Mouse (Mus musculus): Measurements from ENCODE around the gene Itpr3. TPM values are rescaled to one million over a fixed set of nuclear protein-coding genes. Genes with fewer than 3 reads are reported as not detected.

The Itpr3 gene
- polyA plus RNA-seq, 2 experiments: 5.1 to 12.4 TPM

- Histone ChIP-seq H3K9me3 (ENCODE audit: control insufficient read depth, low read length) (no peaks in the 10 kb centered on the region), H3K9ac (ENCODE audit: low read depth, low read length, severe bottlenecking) (peak overlapping the region; percentile 16; the same call in 1 of the 2 replicates), H3K36me3 (ENCODE audit: control insufficient read depth, insufficient read depth, low read length) (no peaks in the 10 kb centered on the region), H3K27ac (replicated peaks; ENCODE audit: low read depth, low read length) (no peak overlapping the region), H3K4me1 (ENCODE audit: control insufficient read depth, insufficient read depth, low read length) (peaks cover 39% of the 10 kb centered on the region), H3K4me2 (replicated peaks; ENCODE audit: low read depth, low read length, severe bottlenecking) (no peak overlapping the region), H3K4me3 (replicated peaks; ENCODE audit: low read length) (no peak overlapping the region), H3K27me3 (ENCODE audit: control insufficient read depth, insufficient read depth, low read length) (no peaks in the 10 kb centered on the region)
- ATAC-seq (ENCODE audit: low FRiP score, low read depth) (no peak; the same call in 1 of the 2 replicates), DNase-seq (ENCODE audit: low spot score) (peak; percentile 34)
- WGBS: 24% methylated on average over 17 of the region's 18 CpGs
- no peak for TF ChIP-seq POLR2A (IDR thresholded peaks at IDR 0.05; ENCODE audit: borderline replicate concordance, extremely low read depth, insufficient read depth, insufficient read length)
Observed at GRCm38 (mm10) chr17:27038335-27039050, 18.6 kb upstream of the Itpr3 start.

DNA sequence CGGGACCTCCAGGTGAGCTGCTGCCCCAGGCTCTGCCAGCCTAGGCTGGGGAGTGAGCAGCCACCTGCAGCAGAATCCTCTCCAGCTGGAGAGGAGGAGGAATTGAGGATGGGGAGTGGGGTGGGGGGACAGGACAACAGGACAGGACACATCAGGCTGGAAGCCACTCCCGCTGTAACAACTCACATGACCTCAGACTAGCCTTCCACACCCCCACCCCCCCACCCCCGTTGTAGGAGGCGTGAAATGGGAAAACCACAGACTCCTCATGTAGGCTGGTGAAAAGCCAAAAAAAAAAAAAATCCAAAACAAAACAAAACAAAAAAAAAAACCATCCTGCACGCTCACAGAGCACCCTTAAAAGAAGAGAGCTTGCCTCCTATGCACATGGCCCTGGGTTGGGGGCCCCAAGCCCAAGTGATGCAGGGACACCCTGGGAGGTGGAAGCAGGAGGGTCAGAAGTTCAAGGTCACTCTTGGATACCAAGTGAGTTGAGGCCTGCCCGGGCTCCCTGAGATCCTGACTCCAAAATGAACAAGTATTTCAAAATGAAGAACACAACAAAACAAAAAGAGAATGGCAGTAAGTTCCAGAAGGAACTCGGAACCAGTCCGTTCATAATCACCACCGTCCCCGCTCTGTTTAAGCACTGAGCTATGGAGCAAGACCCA lies 17.5 kb upstream of the Itpr3 start:
- Histone ChIP-seq H3K9ac (ENCODE audit: low read depth, low read length, severe bottlenecking) (0 out of 2 replicates have a peak overlapping the region, but pooled peaks have one; percentile 16), H3K27ac (replicated peaks; ENCODE audit: low read depth, low read length) (peak overlapping the region; percentile 67)

DNA sequence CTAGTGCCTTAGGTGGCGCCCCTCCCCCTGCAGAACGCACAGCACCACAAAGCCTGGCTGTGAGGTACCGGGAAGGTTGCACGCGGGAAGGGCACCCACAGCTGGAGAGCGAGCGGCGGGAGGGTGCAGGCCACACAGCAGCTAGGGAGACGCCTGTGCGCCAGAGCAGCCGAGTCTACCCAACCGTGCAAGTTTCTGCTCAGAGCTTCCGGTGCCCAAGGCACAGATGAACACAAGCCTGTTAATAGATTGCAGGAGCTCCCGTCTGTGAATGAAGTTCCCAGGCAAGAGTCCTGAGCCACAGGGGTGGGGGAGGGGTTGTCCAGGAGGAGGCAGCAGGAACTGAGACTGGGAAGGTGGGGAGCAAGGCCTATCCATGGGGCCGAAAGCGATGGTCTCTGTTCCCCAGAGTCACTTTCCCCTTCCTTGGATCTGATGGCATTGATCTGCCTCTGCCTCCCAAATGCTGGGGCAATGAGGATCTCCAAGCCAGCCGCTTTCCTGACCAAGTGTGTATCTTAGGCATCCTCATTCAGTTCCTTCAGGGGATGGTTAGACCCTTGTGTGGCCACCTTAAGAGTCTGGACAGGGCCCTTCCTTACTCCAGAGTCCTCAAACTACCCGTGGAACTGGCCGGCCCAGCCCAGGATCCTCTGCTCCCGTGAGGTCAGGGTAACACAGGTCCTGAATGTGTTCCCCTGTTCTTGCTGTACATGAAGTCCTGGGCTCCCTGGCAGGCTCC lies 16.6 kb upstream of the Itpr3 start:
- TF ChIP-seq POLR2A (IDR thresholded peaks at IDR 0.05; ENCODE audit: borderline replicate concordance, extremely low read depth, insufficient read depth, insufficient read length): no peak
- H3K9me3 ChIP-seq (ENCODE audit: control insufficient read depth, low read length): no peaks in the 10 kb centered on the region
- ATAC-seq (ENCODE audit: low FRiP score, low read depth) (no peak), DNase-seq (ENCODE audit: low spot score) (no peak)
- H3K9ac ChIP-seq (ENCODE audit: low read depth, low read length, severe bottlenecking): 0 out of 2 replicates have a peak overlapping the region, but pooled peaks have one; percentile 34
- peaks cover 39% of the 10 kb centered on the region for H3K4me1 ChIP-seq (ENCODE audit: control insufficient read depth, insufficient read depth, low read length)
- no peak overlapping the region for H3K4me3 ChIP-seq (replicated peaks; ENCODE audit: low read length)
- H3K4me2 ChIP-seq (replicated peaks; ENCODE audit: low read depth, low read length, severe bottlenecking): peak overlapping the region; percentile 32; the same call in 1 of the 2 replicates
- WGBS: 11% methylated on average over 20 of the region's 20 CpGs
- peak overlapping the region; percentile 67 for H3K27ac ChIP-seq (replicated peaks; ENCODE audit: low read depth, low read length)
- H3K36me3 ChIP-seq (ENCODE audit: control insufficient read depth, insufficient read depth, low read length): no peaks in the 10 kb centered on the region
- H3K27me3 ChIP-seq (ENCODE audit: control insufficient read depth, insufficient read depth, low read length): no peaks in the 10 kb centered on the region

More for the DNA sequence above, 17.5 kb upstream of the Itpr3 start:
- Histone ChIP-seq H3K27me3 (ENCODE audit: control insufficient read depth, insufficient read depth, low read length) (no peaks in the 10 kb centered on the region), H3K36me3 (ENCODE audit: control insufficient read depth, insufficient read depth, low read length) (no peaks in the 10 kb centered on the region), H3K9me3 (ENCODE audit: control insufficient read depth, low read length) (no peaks in the 10 kb centered on the region), H3K4me3 (replicated peaks; ENCODE audit: low read length) (no peak overlapping the region), H3K4me1 (ENCODE audit: control insufficient read depth, insufficient read depth, low read length) (peaks cover 39% of the 10 kb centered on the region), H3K4me2 (replicated peaks; ENCODE audit: low read depth, low read length, severe bottlenecking) (peak overlapping the region; percentile 32; the same call in 1 of the 2 replicates)
- no peak for DNase-seq (ENCODE audit: low spot score)
- 60% methylated on average over 10 of the region's 10 CpGs for WGBS
- ATAC-seq (ENCODE audit: low FRiP score, low read depth): no peak
- TF ChIP-seq POLR2A (IDR thresholded peaks at IDR 0.05; ENCODE audit: borderline replicate concordance, extremely low read depth, insufficient read depth, insufficient read length): no peak

DNA sequence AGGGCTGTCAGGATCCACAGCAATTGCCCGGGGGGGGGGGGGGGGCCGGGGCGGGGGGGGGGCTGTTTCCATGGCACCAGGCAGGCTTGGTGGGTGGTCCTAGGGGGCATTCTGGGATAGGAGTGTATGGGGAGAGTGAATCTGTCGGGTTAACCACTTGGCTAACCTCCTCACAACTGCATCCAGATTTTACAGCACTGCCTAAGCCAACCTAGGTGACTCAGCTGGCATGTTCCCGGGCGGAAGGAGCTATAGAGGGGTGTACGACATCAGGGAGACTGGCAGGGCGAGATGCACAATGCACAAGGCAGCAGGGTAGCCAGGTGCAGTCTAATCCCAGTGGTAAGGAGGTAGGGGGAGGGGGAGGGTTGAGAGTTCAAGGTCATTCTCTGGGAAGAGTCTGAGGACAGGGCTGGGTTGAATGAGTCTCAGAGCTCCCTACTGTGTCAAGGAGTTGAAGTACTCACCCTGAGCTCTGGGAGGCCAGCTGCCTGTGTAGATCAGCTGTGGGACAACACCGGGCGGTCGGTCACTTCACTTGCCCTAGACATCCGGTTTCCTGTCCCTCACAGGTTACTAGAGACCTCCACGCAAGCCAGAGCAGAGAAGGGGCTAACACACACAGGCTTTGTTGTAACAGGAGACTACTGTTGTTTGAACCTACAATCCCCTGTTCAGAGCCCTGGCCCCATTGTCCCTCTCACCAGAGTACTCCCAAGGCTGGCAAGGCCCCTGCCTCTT lies 15.9 kb upstream of the Itpr3 start:
- H3K4me1 ChIP-seq (ENCODE audit: control insufficient read depth, insufficient read depth, low read length): peaks cover 39% of the 10 kb centered on the region
- no peak for DNase-seq (ENCODE audit: low spot score)
- no peak overlapping the region for H3K4me2 ChIP-seq (replicated peaks; ENCODE audit: low read depth, low read length, severe bottlenecking)
- H3K9me3 ChIP-seq (ENCODE audit: control insufficient read depth, low read length): no peaks in the 10 kb centered on the region
- no peak for TF ChIP-seq POLR2A (IDR thresholded peaks at IDR 0.05; ENCODE audit: borderline replicate concordance, extremely low read depth, insufficient read depth, insufficient read length)
- no peak overlapping the region for H3K27ac ChIP-seq (replicated peaks; ENCODE audit: low read depth, low read length)
- H3K4me3 ChIP-seq (replicated peaks; ENCODE audit: low read length): no peak overlapping the region
- ATAC-seq (ENCODE audit: low FRiP score, low read depth): no peak
- 43% methylated on average over 10 of the region's 13 CpGs for WGBS
- no peaks in the 10 kb centered on the region for H3K36me3 ChIP-seq (ENCODE audit: control insufficient read depth, insufficient read depth, low read length)
- 0 out of 2 replicates have a peak overlapping the region, but pooled peaks have one; percentile 34 for H3K9ac ChIP-seq (ENCODE audit: low read depth, low read length, severe bottlenecking)
- no peaks in the 10 kb centered on the region for H3K27me3 ChIP-seq (ENCODE audit: control insufficient read depth, insufficient read depth, low read length)

DNA sequence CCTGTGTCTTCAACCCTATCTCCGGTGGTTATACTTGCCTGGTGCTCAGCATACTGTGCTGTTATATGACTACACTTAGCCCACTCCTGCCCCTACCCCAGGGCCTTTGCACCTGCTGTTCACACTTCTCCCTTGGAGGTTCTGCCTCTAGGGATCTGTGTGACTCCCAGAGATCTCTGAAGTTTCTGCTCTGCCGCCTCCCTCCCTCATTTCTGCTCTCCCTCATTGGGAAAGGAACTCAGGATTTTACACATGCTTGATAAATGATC lies 15.4 kb upstream of the Itpr3 start:
- no peaks in the 10 kb centered on the region for H3K9me3 ChIP-seq (ENCODE audit: control insufficient read depth, low read length)
- peaks cover 39% of the 10 kb centered on the region for H3K4me1 ChIP-seq (ENCODE audit: control insufficient read depth, insufficient read depth, low read length)
- TF ChIP-seq POLR2A (IDR thresholded peaks at IDR 0.05; ENCODE audit: borderline replicate concordance, extremely low read depth, insufficient read depth, insufficient read length): no peak
- no peak overlapping the region for H3K9ac ChIP-seq (ENCODE audit: low read depth, low read length, severe bottlenecking)
- DNase-seq (ENCODE audit: low spot score) (no peak), ATAC-seq (ENCODE audit: low FRiP score, low read depth) (no peak)
- H3K27me3 ChIP-seq (ENCODE audit: control insufficient read depth, insufficient read depth, low read length): no peaks in the 10 kb centered on the region
- H3K36me3 ChIP-seq (ENCODE audit: control insufficient read depth, insufficient read depth, low read length): no peaks in the 10 kb centered on the region
- H3K4me3 ChIP-seq (replicated peaks; ENCODE audit: low read length): no peak overlapping the region
- WGBS: 87% methylated on average over 2 of the region's 2 CpGs
- H3K27ac ChIP-seq (replicated peaks; ENCODE audit: low read depth, low read length): no peak overlapping the region
- H3K4me2 ChIP-seq (replicated peaks; ENCODE audit: low read depth, low read length, severe bottlenecking): no peak overlapping the region
